Comparison of ENCODE assay signal across 16 mouse cellular contexts in the genomic region with DNA sequence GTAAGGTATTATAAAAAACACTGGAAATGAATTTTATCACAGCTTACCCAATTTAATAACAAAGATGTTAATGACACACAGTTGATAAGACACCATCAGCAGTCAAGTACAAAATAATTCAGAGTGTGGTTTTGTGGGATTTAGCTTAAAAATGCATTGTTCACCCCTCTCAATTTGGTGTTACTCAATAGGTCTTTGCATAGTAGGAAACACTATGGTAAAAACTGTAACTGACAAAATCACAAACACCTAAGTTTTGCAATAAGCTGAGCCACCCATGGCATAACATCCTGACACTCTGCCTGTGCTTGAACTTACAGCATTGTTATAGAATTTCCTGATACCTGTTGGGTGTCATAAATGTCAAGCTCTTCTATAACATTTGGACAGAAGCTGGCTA. TPM values are rescaled to one million over a fixed set of nuclear protein-coding genes. Genes with fewer than 3 reads are reported as not detected.
A peak's percentile ranks its signal among the peaks of the same experiment; 100 is the strongest.
DNase-seq lines count a peak whose midpoint lies in the region; ATAC-seq lines count a peak whose summit lies in the region.
"Had no signal": no experiment of that assay in that cellular context is flagged by ENCODE, and none has a peak within 500 bp of the region (broad histone marks: within the 10 kb centered on the region; RNA-seq: fewer than 3 reads in every experiment).

No protein-coding gene starts in this region.

- peak; percentile 48 for DNase-seq in 416B (ENCODE audit: low read depth)

- ATAC-seq in common myeloid progenitor, adult 5-6 weeks (replicated peaks; ENCODE audit: low read depth, poor library complexity, severe bottlenecking) = 0 out of 2 replicates have a peak, but pooled peaks have one; percentile 22
- ATAC-seq in granulocyte monocyte progenitor cell, adult 5-6 weeks (replicated peaks; ENCODE audit: poor library complexity, severe bottlenecking) = peak; percentile 66
- ATAC-seq in megakaryocyte, adult 5-6 weeks (ENCODE audit: poor library complexity, severe bottlenecking) = peak; percentile 19
- ATAC-seq in megakaryocyte progenitor cell, adult 5-6 weeks (replicated peaks; ENCODE audit: poor library complexity) = peak; percentile 72

RNA-seq across cellular contexts. Expression of a gene that starts 37.4 kb away (rescaled TPM):
- 4.6 and 5.8 TPM in 2 replicates for total RNA-seq in common myeloid progenitor, adult 5-6 weeks (2017)
- 24.9 and 52.5 TPM in 2 replicates for total RNA-seq in granulocyte monocyte progenitor cell, adult 5-6 weeks (2014; fragmentation: Nextera tagmentation)
- 11.4 and 18.1 TPM in 2 replicates for total RNA-seq in granulocyte monocyte progenitor cell, adult 5-6 weeks (2017)
- total RNA-seq in megakaryocyte, adult 5-6 weeks (2015) = 94.4 and 106 TPM in 2 replicates
- 28.8 and 36.2 TPM in 2 replicates for total RNA-seq in megakaryocyte, adult 5-6 weeks (2017)
- total RNA-seq in megakaryocyte progenitor cell, adult 5-6 weeks (2015) = 70.6 and 88.3 TPM in 2 replicates
- 15.6 and 18.7 TPM in 2 replicates for total RNA-seq in megakaryocyte progenitor cell, adult 5-6 weeks (2017)
- total RNA-seq: adrenal gland, adult 18-20 months; adrenal gland, adult 2 months; adrenal gland, adult 8-10 months; adrenal gland, postnatal 14 days; adrenal gland, postnatal 25 days; adrenal gland, postnatal 36 days; CH12.LX; ES-E14; G1E; MEL had no signal

RNA-seq across cellular contexts. Expression of a gene that starts 39.3 kb away (rescaled TPM):
- not detected in 2 replicates for total RNA-seq in common myeloid progenitor, adult 5-6 weeks (2017)
- total RNA-seq in granulocyte monocyte progenitor cell, adult 5-6 weeks (2014; fragmentation: Nextera tagmentation) = 3.9 and 18.8 TPM in 2 replicates
- total RNA-seq in granulocyte monocyte progenitor cell, adult 5-6 weeks (2017) = 1.5 and 4.7 TPM in 2 replicates
- 12.7 and 21.4 TPM in 2 replicates for total RNA-seq in megakaryocyte, adult 5-6 weeks (2015)
- 2.0 TPM in 1 of 2 replicates, not detected in the other for total RNA-seq in megakaryocyte, adult 5-6 weeks (2017)
- total RNA-seq in megakaryocyte progenitor cell, adult 5-6 weeks (2015) = 14.1 and 19.8 TPM in 2 replicates
- 1.2 and 5.4 TPM in 2 replicates for total RNA-seq in megakaryocyte progenitor cell, adult 5-6 weeks (2017)
- total RNA-seq: adrenal gland, adult 18-20 months; adrenal gland, adult 2 months; adrenal gland, adult 8-10 months; adrenal gland, postnatal 10 days; adrenal gland, postnatal 14 days; adrenal gland, postnatal 25 days; adrenal gland, postnatal 36 days; CH12.LX; ES-E14; G1E; MEL had no signal

Comparison
In these comparisons a context has a peak if more than half of its experiments do, and no peak if none do; other contexts are left out.
1. Peak in every context shown above with its lines: DNase-seq and ATAC-seq.
2. ATAC-seq: peak in every context shown above with its lines; median percentile 72 in megakaryocyte progenitor cell, adult 5-6 weeks; 66 in granulocyte monocyte progenitor cell, adult 5-6 weeks; 22 in common myeloid progenitor, adult 5-6 weeks; 19 in megakaryocyte, adult 5-6 weeks.